Mouse (Mus musculus): ENCODE results near the gene Med27. TPM values are rescaled to one million over a fixed set of nuclear protein-coding genes. Genes with fewer than 3 reads are reported as not detected.

The Med27 gene
- polyA plus RNA-seq, 1 experiment from 2014 or later, result 68.4 TPM

GRCm38 (mm10) chr2:29437111-29437510, 90.5 kb downstream of the Med27 start:
- Histone ChIP-seq H3K27me3 (ENCODE audit: control insufficient read depth, insufficient read depth, low read length) (no peaks in the 10 kb centered on the region), H3K9ac (ENCODE audit: low read length) (no peak overlapping the region), H3K4me1 (ENCODE audit: control insufficient read depth, insufficient read depth, low read length) (peaks cover 3% of the 10 kb centered on the region; the same call in 1 of the 2 replicates), H3K27ac (ENCODE audit: low read depth, low read length) (no peak overlapping the region), H3K36me3 (ENCODE audit: control insufficient read depth, insufficient read depth, low read length) (no peaks in the 10 kb centered on the region), H3K9me3 (ENCODE audit: control insufficient read depth, low read length) (no peaks in the 10 kb centered on the region), H3K4me3 (ENCODE audit: low read depth, low read length) (no peak overlapping the region), H3K4me2 (no peak overlapping the region)
- DNase-seq (ENCODE audit: low spot score, missing footprints) (no peak), ATAC-seq (ENCODE audit: low FRiP score) (no peak)
- 90% methylated on average over 5 of the region's 5 CpGs for WGBS

GRCm38 (mm10) chr2:29437861-29438529, 91.4 kb downstream of the Med27 start:
- Histone ChIP-seq H3K27me3 (ENCODE audit: control insufficient read depth, insufficient read depth, low read length) (no peaks in the 10 kb centered on the region), H3K4me1 (ENCODE audit: control insufficient read depth, insufficient read depth, low read length) (peaks cover 3% of the 10 kb centered on the region; the same call in 1 of the 2 replicates), H3K36me3 (ENCODE audit: control insufficient read depth, insufficient read depth, low read length) (no peaks in the 10 kb centered on the region), H3K9ac (ENCODE audit: low read length) (no peak overlapping the region), H3K27ac (ENCODE audit: low read depth, low read length) (no peak overlapping the region), H3K4me2 (no peak overlapping the region), H3K9me3 (ENCODE audit: control insufficient read depth, low read length) (no peaks in the 10 kb centered on the region), H3K4me3 (ENCODE audit: low read depth, low read length) (no peak overlapping the region)
- WGBS, result 88% methylated on average over 4 of the region's 4 CpGs
- no peak for ATAC-seq (ENCODE audit: low FRiP score)
- DNase-seq (ENCODE audit: low spot score, missing footprints), result no peak

- H3K9ac ChIP-seq (ENCODE audit: low read length), result no peak overlapping the region
- no peak overlapping the region for H3K27ac ChIP-seq (ENCODE audit: low read depth, low read length)
- ATAC-seq (ENCODE audit: low FRiP score), result no peak
- H3K36me3 ChIP-seq (ENCODE audit: control insufficient read depth, insufficient read depth, low read length), result no peaks in the 10 kb centered on the region
- H3K4me3 ChIP-seq (ENCODE audit: low read depth, low read length), result no peak overlapping the region
- WGBS, result 73% methylated on average over 5 of the region's 5 CpGs
- peaks cover 3% of the 10 kb centered on the region; the same call in 1 of the 2 replicates for H3K4me1 ChIP-seq (ENCODE audit: control insufficient read depth, insufficient read depth, low read length)
- no peaks in the 10 kb centered on the region for H3K27me3 ChIP-seq (ENCODE audit: control insufficient read depth, insufficient read depth, low read length)
- no peak overlapping the region for H3K4me2 ChIP-seq
- no peaks in the 10 kb centered on the region for H3K9me3 ChIP-seq (ENCODE audit: control insufficient read depth, low read length)
- DNase-seq (ENCODE audit: low spot score, missing footprints), result no peak
Measured at GRCm38 (mm10) chr2:29438530-29438862, 91.9 kb downstream of the Med27 start.

- no peak overlapping the region for H3K4me2 ChIP-seq
- DNase-seq (ENCODE audit: low spot score, missing footprints), result no peak
- no peaks in the 10 kb centered on the region for H3K9me3 ChIP-seq (ENCODE audit: control insufficient read depth, low read length)
- no peak for ATAC-seq (ENCODE audit: low FRiP score)
- H3K27ac ChIP-seq (ENCODE audit: low read depth, low read length), result no peak overlapping the region
- no peaks in the 10 kb centered on the region for H3K27me3 ChIP-seq (ENCODE audit: control insufficient read depth, insufficient read depth, low read length)
- no peaks in the 10 kb centered on the region for H3K36me3 ChIP-seq (ENCODE audit: control insufficient read depth, insufficient read depth, low read length)
- H3K4me1 ChIP-seq (ENCODE audit: control insufficient read depth, insufficient read depth, low read length), result peaks cover 3% of the 10 kb centered on the region; the same call in 1 of the 2 replicates
- no peak overlapping the region for H3K9ac ChIP-seq (ENCODE audit: low read length)
- WGBS, result 90% methylated on average over 1 of the region's 1 CpGs
- H3K4me3 ChIP-seq (ENCODE audit: low read depth, low read length), result no peak overlapping the region
Measured at GRCm38 (mm10) chr2:29438986-29439385, 92.4 kb downstream of the Med27 start.

GRCm38 (mm10) chr2:29439396-29439795, 92.8 kb downstream of the Med27 start:
- DNase-seq (ENCODE audit: low spot score, missing footprints) (no peak), ATAC-seq (ENCODE audit: low FRiP score) (no peak)
- H3K9me3 ChIP-seq (ENCODE audit: control insufficient read depth, low read length), result no peaks in the 10 kb centered on the region
- no peaks in the 10 kb centered on the region for H3K36me3 ChIP-seq (ENCODE audit: control insufficient read depth, insufficient read depth, low read length)
- 88% methylated on average over 7 of the region's 7 CpGs for WGBS
- peaks cover 3% of the 10 kb centered on the region; the same call in 1 of the 2 replicates for H3K4me1 ChIP-seq (ENCODE audit: control insufficient read depth, insufficient read depth, low read length)
- no peaks in the 10 kb centered on the region for H3K27me3 ChIP-seq (ENCODE audit: control insufficient read depth, insufficient read depth, low read length)
- H3K4me3 ChIP-seq (ENCODE audit: low read depth, low read length), result no peak overlapping the region
- no peak overlapping the region for H3K4me2 ChIP-seq
- no peak overlapping the region for H3K27ac ChIP-seq (ENCODE audit: low read depth, low read length)
- no peak overlapping the region for H3K9ac ChIP-seq (ENCODE audit: low read length)

GRCm38 (mm10) chr2:29439857-29440502, 93.4 kb downstream of the Med27 start:
- 61% methylated on average over 7 of the region's 7 CpGs for WGBS
- Histone ChIP-seq H3K27ac (ENCODE audit: low read depth, low read length) (no peak overlapping the region), H3K9ac (ENCODE audit: low read length) (no peak overlapping the region), H3K27me3 (ENCODE audit: control insufficient read depth, insufficient read depth, low read length) (no peaks in the 10 kb centered on the region), H3K9me3 (ENCODE audit: control insufficient read depth, low read length) (no peaks in the 10 kb centered on the region), H3K4me1 (ENCODE audit: control insufficient read depth, insufficient read depth, low read length) (peaks cover 3% of the 10 kb centered on the region; the same call in 1 of the 2 replicates), H3K4me3 (ENCODE audit: low read depth, low read length) (no peak overlapping the region), H3K4me2 (no peak overlapping the region), H3K36me3 (ENCODE audit: control insufficient read depth, insufficient read depth, low read length) (no peaks in the 10 kb centered on the region)
- DNase-seq (ENCODE audit: low spot score, missing footprints) (no peak), ATAC-seq (ENCODE audit: low FRiP score) (no peak)

GRCm38 (mm10) chr2:29442275-29442674, 95.7 kb downstream of the Med27 start:
- ATAC-seq (ENCODE audit: low FRiP score) (no peak), DNase-seq (ENCODE audit: low spot score, missing footprints) (no peak)
- no peaks in the 10 kb centered on the region for H3K27me3 ChIP-seq (ENCODE audit: control insufficient read depth, insufficient read depth, low read length)
- H3K4me2 ChIP-seq, result no peak overlapping the region
- no peaks in the 10 kb centered on the region for H3K36me3 ChIP-seq (ENCODE audit: control insufficient read depth, insufficient read depth, low read length)
- peaks cover 3% of the 10 kb centered on the region for H3K4me1 ChIP-seq (ENCODE audit: control insufficient read depth, insufficient read depth, low read length)
- H3K27ac ChIP-seq (ENCODE audit: low read depth, low read length), result no peak overlapping the region
- no peaks in the 10 kb centered on the region for H3K9me3 ChIP-seq (ENCODE audit: control insufficient read depth, low read length)
- H3K9ac ChIP-seq (ENCODE audit: low read length), result no peak overlapping the region
- no peak overlapping the region for H3K4me3 ChIP-seq (ENCODE audit: low read depth, low read length)

GRCm38 (mm10) chr2:29443626-29444217, 97.1 kb downstream of the Med27 start:
- Histone ChIP-seq H3K27ac (ENCODE audit: low read depth, low read length) (no peak overlapping the region), H3K4me3 (ENCODE audit: low read depth, low read length) (no peak overlapping the region), H3K4me2 (no peak overlapping the region), H3K9me3 (ENCODE audit: control insufficient read depth, low read length) (no peaks in the 10 kb centered on the region), H3K27me3 (ENCODE audit: control insufficient read depth, insufficient read depth, low read length) (no peaks in the 10 kb centered on the region), H3K4me1 (ENCODE audit: control insufficient read depth, insufficient read depth, low read length) (peaks cover 3% of the 10 kb centered on the region), H3K36me3 (ENCODE audit: control insufficient read depth, insufficient read depth, low read length) (no peaks in the 10 kb centered on the region), H3K9ac (ENCODE audit: low read length) (no peak overlapping the region)
- ATAC-seq (ENCODE audit: low FRiP score) (no peak), DNase-seq (ENCODE audit: low spot score, missing footprints) (no peak)
- 85% methylated on average over 2 of the region's 2 CpGs for WGBS

GRCm38 (mm10) chr2:29448476-29449002, 101.9 kb downstream of the Med27 start:
- H3K4me1 ChIP-seq (ENCODE audit: control insufficient read depth, insufficient read depth, low read length), result peaks cover 11% of the 10 kb centered on the region

More at GRCm38 (mm10) chr2:29448476-29449002, 101.9 kb downstream of the Med27 start:
- no peaks in the 10 kb centered on the region for H3K9me3 ChIP-seq (ENCODE audit: control insufficient read depth, low read length)
- H3K27me3 ChIP-seq (ENCODE audit: control insufficient read depth, insufficient read depth, low read length), result no peaks in the 10 kb centered on the region
- 81% methylated on average over 7 of the region's 7 CpGs for WGBS
- H3K9ac ChIP-seq (ENCODE audit: low read length), result no peak overlapping the region
- ATAC-seq (ENCODE audit: low FRiP score) (no peak), DNase-seq (ENCODE audit: low spot score, missing footprints) (no peak)
- H3K36me3 ChIP-seq (ENCODE audit: control insufficient read depth, insufficient read depth, low read length), result no peaks in the 10 kb centered on the region
- no peak overlapping the region for H3K27ac ChIP-seq (ENCODE audit: low read depth, low read length)
- no peak overlapping the region for H3K4me2 ChIP-seq
- H3K4me3 ChIP-seq (ENCODE audit: low read depth, low read length), result no peak overlapping the region

All from midbrain, embryonic 11.5 days (tissue).